In genomic region chr6:144265752-144266151, GRCm38 (mm10) we compare ENCODE assay signal across 19 mouse cellular contexts.
A peak's percentile ranks its signal among the peaks of the same experiment; 100 is the strongest.
DNase-seq lines count a peak whose midpoint lies in the region; ATAC-seq lines count a peak whose summit lies in the region.
"Had no signal": no experiment of that assay in that cellular context is flagged by ENCODE, and none has a peak within 500 bp of the region (broad histone marks: within the 10 kb centered on the region; RNA-seq: fewer than 3 reads in every experiment).

No protein-coding gene starts in this region.

- no peaks in the 10 kb centered on the region for H3K36me3 ChIP-seq in hindbrain, embryonic 10.5 days
- H3K36me3 ChIP-seq in hindbrain, embryonic 13.5 days, result no peaks in the 10 kb centered on the region
- H3K36me3 ChIP-seq in midbrain, embryonic 14.5 days (ENCODE audit: control insufficient read depth, insufficient read depth, low read length), result no peaks in the 10 kb centered on the region
- H3K36me3 ChIP-seq: embryonic facial prominence, embryonic 12.5 days; neural tube, embryonic 13.5 days had no signal

- no peaks in the 10 kb centered on the region for H3K9me3 ChIP-seq in hindbrain, embryonic 10.5 days
- no peaks in the 10 kb centered on the region for H3K9me3 ChIP-seq in hindbrain, embryonic 13.5 days
- no peaks in the 10 kb centered on the region for H3K9me3 ChIP-seq in midbrain, embryonic 14.5 days (ENCODE audit: control insufficient read depth, low read length)
- H3K9me3 ChIP-seq: embryonic facial prominence, embryonic 12.5 days; neural tube, embryonic 13.5 days had no signal

- DNase-seq in hindbrain, embryonic 10.5 days (ENCODE audit: low spot score), result no peak
- DNase-seq in CD4-positive, CD25-positive, alpha-beta regulatory T cell, adult 2 months (ENCODE audit: low read depth, low spot score), result peak; percentile 52
- no peak for DNase-seq in adipocyte (ENCODE audit: low spot score)
- DNase-seq in midbrain, embryonic 14.5 days, result no peak
- DNase-seq: adrenal gland, postnatal 10 days; cerebellum, adult 18-20 months; gastrocnemius, postnatal 10 days; heart, postnatal 36 days; left cerebral cortex, postnatal 4 days had no signal

- H3K9ac ChIP-seq in hindbrain, embryonic 13.5 days, result no peak overlapping the region
- H3K9ac ChIP-seq in midbrain, embryonic 14.5 days (replicated peaks; ENCODE audit: low read length), result no peak overlapping the region
- H3K9ac ChIP-seq: embryonic facial prominence, embryonic 12.5 days; liver, embryonic 14.5 days; neural tube, embryonic 13.5 days had no signal

- WGBS in hindbrain, embryonic 10.5 days, result 87% methylated on average over 5 of the region's 5 CpGs
- WGBS in hindbrain, embryonic 13.5 days, result 91% methylated on average over 5 of the region's 5 CpGs
- 89% methylated on average over 5 of the region's 5 CpGs for WGBS in midbrain, embryonic 14.5 days

- H3K4me3 ChIP-seq in hindbrain, embryonic 10.5 days, result no peak overlapping the region
- no peak overlapping the region for H3K4me3 ChIP-seq in hindbrain, embryonic 13.5 days
- no peak overlapping the region for H3K4me3 ChIP-seq in midbrain, embryonic 14.5 days (replicated peaks; ENCODE audit: low read depth, low read length)
- H3K4me3 ChIP-seq: embryonic facial prominence, embryonic 12.5 days; neural tube, embryonic 13.5 days had no signal

- peaks cover 23% of the 10 kb centered on the region for H3K4me1 ChIP-seq in hindbrain, embryonic 10.5 days (replicated peaks)
- peaks cover 7% of the 10 kb centered on the region for H3K4me1 ChIP-seq in hindbrain, embryonic 13.5 days (replicated peaks)
- peaks cover 7% of the 10 kb centered on the region; the same call in 1 of the 2 replicates for H3K4me1 ChIP-seq in midbrain, embryonic 14.5 days (ENCODE audit: control insufficient read depth, insufficient read depth, low read length)

- peak overlapping the region; percentile 82 for H3K27ac ChIP-seq in hindbrain, embryonic 10.5 days
- H3K27ac ChIP-seq in hindbrain, embryonic 13.5 days, result no peak overlapping the region
- H3K27ac ChIP-seq in midbrain, embryonic 14.5 days (replicated peaks; ENCODE audit: low read depth, low read length), result no peak overlapping the region
- H3K27ac ChIP-seq: kidney, postnatal 0 days; liver, embryonic 14.5 days; neural tube, embryonic 13.5 days had no signal

- no peak for ATAC-seq in hindbrain, embryonic 13.5 days (ENCODE audit: low FRiP score)
- ATAC-seq in hematopoietic stem cell, adult 5-6 weeks (replicated peaks in 1 of 2; ENCODE audit: insufficient read depth in 1 of 2, low FRiP score in 2 of 2, low TSS enrichment in 1 of 2, low read depth in 1 of 2, poor library complexity in 2 of 2, severe bottlenecking in 2 of 2), result peak; percentile 69 to 71
- ATAC-seq in megakaryocyte progenitor cell, adult 5-6 weeks (replicated peaks; ENCODE audit: poor library complexity), result peak; percentile 61
- no peak for ATAC-seq in frontal cortex, adult (ENCODE audit: low TSS enrichment)
- no peak for ATAC-seq in midbrain, embryonic 14.5 days (ENCODE audit: low FRiP score, low TSS enrichment)
- ATAC-seq: intestine, embryonic 16.5 days had no signal

- H3K4me2 ChIP-seq in hindbrain, embryonic 13.5 days, result no peak overlapping the region
- H3K4me2 ChIP-seq in midbrain, embryonic 14.5 days (ENCODE audit: low read length), result no peak overlapping the region
- H3K4me2 ChIP-seq: embryonic facial prominence, embryonic 12.5 days; heart, embryonic 11.5 days; neural tube, embryonic 13.5 days had no signal

- H3K27me3 ChIP-seq in hindbrain, embryonic 10.5 days (ENCODE audit: insufficient read depth, poor library complexity, severe bottlenecking), result peaks cover 45% of the 10 kb centered on the region
- no peaks in the 10 kb centered on the region for H3K27me3 ChIP-seq in hindbrain, embryonic 13.5 days
- H3K27me3 ChIP-seq in midbrain, embryonic 14.5 days (ENCODE audit: control insufficient read depth, insufficient read depth, low read length), result no peaks in the 10 kb centered on the region
- H3K27me3 ChIP-seq: embryonic facial prominence, embryonic 12.5 days; neural tube, embryonic 13.5 days had no signal

Comparison
In these comparisons a context has a peak if more than half of its experiments do, and no peak if none do; other contexts are left out.
1. ATAC-seq: peak in hematopoietic stem cell, adult 5-6 weeks (2 of 2) and megakaryocyte progenitor cell, adult 5-6 weeks (single experiment); none in hindbrain, embryonic 13.5 days (single experiment), frontal cortex, adult (single experiment) and midbrain, embryonic 14.5 days (single experiment).